Mouse (Mus musculus): ENCODE results near the gene Gm11444. TPM values are rescaled to one million over a fixed set of nuclear protein-coding genes. Genes with fewer than 3 reads are reported as not detected.

Gene Gm11444
- total RNA-seq, 2 experiments from 2014 or later: not detected

GRCm38 (mm10) chr11:85836523-85837290 lies 13.4 kb downstream of the Gm11444 start:
- DNase-seq (ENCODE audit: low spot score in 2 of 2): no peak

GRCm38 (mm10) chr11:85835753-85836522 lies 14.2 kb downstream of the Gm11444 start:
- DNase-seq (ENCODE audit: low spot score in 2 of 2): no peak

- no peak for DNase-seq (ENCODE audit: low spot score in 2 of 2)
Observed at GRCm38 (mm10) chr11:85835001-85835752, 15.0 kb downstream of the Gm11444 start.

- no peak for DNase-seq (ENCODE audit: low spot score in 2 of 2)
Observed at GRCm38 (mm10) chr11:85834386-85834931, 15.7 kb downstream of the Gm11444 start.

- no peak for DNase-seq (ENCODE audit: low spot score in 2 of 2)
Observed at GRCm38 (mm10) chr11:85833761-85834385, 16.3 kb downstream of the Gm11444 start.

GRCm38 (mm10) chr11:85833081-85833521 lies 17.0 kb downstream of the Gm11444 start:
- peak in 1 of 2 experiments; percentile 52 for DNase-seq (ENCODE audit: low spot score in 2 of 2)

GRCm38 (mm10) chr11:85832231-85832924 lies 17.8 kb downstream of the Gm11444 start, which contains the start of gene Tbx2:
Gene Tbx2 (plus strand): TSS chr11:85832551.
- peak; percentile 54 to 79 for DNase-seq (ENCODE audit: low spot score in 2 of 2)

- DNase-seq (ENCODE audit: low spot score in 2 of 2): no peak
Observed at GRCm38 (mm10) chr11:85831656-85832230, 18.4 kb downstream of the Gm11444 start.

GRCm38 (mm10) chr11:85830901-85831341 lies 19.2 kb downstream of the Gm11444 start:
- no peak for DNase-seq (ENCODE audit: low spot score in 2 of 2)

GRCm38 (mm10) chr11:85829520-85830440 lies 20.4 kb downstream of the Gm11444 start:
- DNase-seq (ENCODE audit: low spot score in 2 of 2): no peak

- DNase-seq (ENCODE audit: low spot score in 2 of 2): no peak
Observed at GRCm38 (mm10) chr11:85828691-85829519, 21.2 kb downstream of the Gm11444 start.

GRCm38 (mm10) chr11:85827342-85827741 lies 22.8 kb downstream of the Gm11444 start:
- DNase-seq (ENCODE audit: low spot score in 2 of 2): no peak

- DNase-seq (ENCODE audit: low spot score in 2 of 2): no peak
Observed at GRCm38 (mm10) chr11:85825823-85826222, 24.3 kb downstream of the Gm11444 start.

- DNase-seq (ENCODE audit: low spot score in 2 of 2): no peak
Observed at GRCm38 (mm10) chr11:85825031-85825430, 25.1 kb downstream of the Gm11444 start.

- DNase-seq (ENCODE audit: low spot score in 2 of 2): no peak
Observed at GRCm38 (mm10) chr11:85823794-85824193, 26.3 kb downstream of the Gm11444 start.

- peak; percentile 83 to 87 for DNase-seq (ENCODE audit: low spot score in 2 of 2)
Observed at GRCm38 (mm10) chr11:85823181-85823580, 27.0 kb downstream of the Gm11444 start.

GRCm38 (mm10) chr11:85821659-85822058 lies 28.5 kb downstream of the Gm11444 start:
- DNase-seq (ENCODE audit: low spot score in 2 of 2): no peak

GRCm38 (mm10) chr11:85820959-85821358 lies 29.2 kb downstream of the Gm11444 start:
- DNase-seq (ENCODE audit: low spot score in 2 of 2): no peak

Data from gastrocnemius, postnatal 4 days (tissue).